Mouse (Mus musculus) inflammation-experienced regulatory T-cells (primary cell): ENCODE results near the gene Kcnh3. TPM values are rescaled to one million over a fixed set of nuclear protein-coding genes. Genes with fewer than 3 reads are reported as not detected.

Experiments
- polyA plus RNA-seq, 2 experiments: library from polyadenylated mRNA; unstranded; fragments of 100-300 nt; shearing (Covaris generic); gene quantifications; one replicate each; pipeline ENCODE4 v1.2.1; 2017

The Kcnh3 gene
- polyA plus RNA-seq: 1 to 10 TPM in 1 of 2 experiments, under 1 TPM in 1; 0.52 to 3.8 TPM

DNA sequence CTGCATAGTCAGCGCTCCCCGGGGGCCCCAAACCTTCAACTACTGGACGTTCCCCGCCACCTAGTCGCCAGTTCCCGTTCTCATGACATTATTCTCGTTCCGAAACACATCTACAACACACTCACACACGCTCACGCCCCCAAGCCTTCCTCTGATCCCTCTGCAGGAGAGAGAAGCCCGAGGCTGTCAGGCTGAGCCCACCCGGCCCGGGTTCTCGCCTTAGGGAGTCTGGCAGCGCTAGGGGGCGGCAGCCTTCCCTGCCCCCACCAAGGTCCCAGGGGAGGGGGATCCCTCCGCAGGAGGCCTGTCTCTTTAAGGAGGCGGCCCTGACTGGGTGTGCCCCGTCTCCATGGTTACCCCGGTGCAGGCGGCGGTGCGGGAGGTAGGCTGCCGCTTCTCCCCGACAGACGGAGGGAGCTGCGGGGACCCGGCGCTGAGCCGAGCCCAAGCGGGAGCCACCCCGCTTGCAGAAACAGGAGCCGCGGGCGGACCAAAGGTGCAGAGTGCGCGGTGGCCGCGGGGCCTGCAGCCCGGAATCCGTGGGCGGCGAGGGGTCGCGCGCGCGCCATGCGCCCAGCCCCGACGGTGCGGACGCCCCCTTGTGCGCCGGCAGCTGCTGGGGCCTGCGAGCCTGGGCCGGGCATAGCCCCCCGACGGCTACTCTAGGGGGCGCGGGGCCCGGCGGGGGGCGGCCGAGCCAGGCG, at the start of gene Kcnh3:
Kcnh3 (plus strand) TSS at position 654 of the 704 bp plus-strand sequence.

DNA sequence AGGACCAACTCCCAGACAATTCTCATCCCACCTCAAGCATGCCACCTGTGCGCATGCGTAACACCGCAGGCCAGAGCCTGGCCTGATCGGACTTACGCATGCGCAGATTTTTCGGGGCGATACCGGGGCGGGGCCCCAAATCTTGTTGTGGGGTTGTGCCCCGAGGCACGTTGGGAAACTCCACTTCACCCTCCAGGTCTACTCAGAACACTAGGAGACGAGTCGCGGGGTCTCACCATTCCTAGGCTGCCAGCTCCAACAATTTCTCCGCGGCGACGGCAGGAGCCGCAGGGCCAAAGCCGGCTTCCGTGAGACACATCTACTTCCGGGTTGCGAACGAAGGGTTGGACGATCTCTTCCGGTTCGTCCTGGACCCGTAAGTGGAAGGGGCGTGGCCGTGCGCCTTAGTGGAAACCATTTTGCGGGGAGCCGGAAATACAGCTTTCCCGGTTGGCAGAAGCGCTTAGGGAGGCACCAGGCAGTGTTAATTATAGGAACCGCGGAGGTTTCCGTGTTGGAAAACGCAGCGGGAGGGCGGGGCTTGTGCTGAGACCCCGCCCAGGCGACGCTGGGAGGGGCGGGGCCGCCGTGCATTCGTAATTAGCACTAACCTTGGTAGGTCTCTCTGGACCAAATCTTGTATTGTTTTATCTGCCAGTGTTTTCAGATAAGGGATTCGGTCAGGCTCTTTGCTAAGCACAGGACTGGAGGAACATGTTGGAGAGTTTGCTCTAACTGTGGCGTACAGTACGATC, 27.1 kb downstream of the Kcnh3 start, which contains the start of gene Mcrs1:
Mcrs1 (minus strand) TSS at position 336 of the 755 bp plus-strand sequence.

Other genes starting within 250 kb of the Kcnh3 start
- gene Tuba1c, start 195.0 kb upstream of the Kcnh3 start, polyA plus RNA-seq: 10 to 100 TPM; 50.0 to 53.5 TPM
- not detected for gene Prph, start 169.7 kb upstream of the Kcnh3 start, polyA plus RNA-seq
- gene Troap, start 150.3 kb upstream of the Kcnh3 start, polyA plus RNA-seq: under 1 TPM; 0.17 to 0.36 TPM
- under 1 TPM; 0.11 to 0.95 TPM for gene C1ql4, start 137.0 kb upstream of the Kcnh3 start, polyA plus RNA-seq
- gene Dnajc22, start 131.7 kb upstream of the Kcnh3 start, polyA plus RNA-seq: 1 to 10 TPM in 1 of 2 experiments, under 1 TPM in 1; 0.10 to 1.2 TPM
- gene Spats2, start 98.9 kb upstream of the Kcnh3 start, polyA plus RNA-seq: 1 to 10 TPM in 1 of 2 experiments, under 1 TPM in 1; 0.36 to 1.7 TPM
- gene Mcrs1, start 27.1 kb downstream of the Kcnh3 start, polyA plus RNA-seq: 10 to 100 TPM; 90.8 to 91.0 TPM
- gene Prpf40b, start 70.2 kb downstream of the Kcnh3 start, polyA plus RNA-seq: 10 to 100 TPM; 18.7 to 19.1 TPM
- gene Fam186b, start 71.0 kb downstream of the Kcnh3 start, polyA plus RNA-seq: under 1 TPM; 0.18 to 0.55 TPM
- gene Fmnl3, start 145.6 kb downstream of the Kcnh3 start, polyA plus RNA-seq: 10 to 100 TPM; 50.8 to 74.1 TPM
- 100 to 1,000 TPM; 158 to 161 TPM for gene Tmbim6, start 168.0 kb downstream of the Kcnh3 start, polyA plus RNA-seq
- gene Nckap5l, start 232.9 kb downstream of the Kcnh3 start, polyA plus RNA-seq: 10 to 100 TPM in 1 of 2 experiments, 1 to 10 TPM in 1; 8.5 to 10.4 TPM
- gene Bcdin3d, start 249.9 kb downstream of the Kcnh3 start, polyA plus RNA-seq: 10 to 100 TPM; 22.9 to 25.2 TPM